Mouse (Mus musculus): ENCODE results near the gene Qprt. TPM values are rescaled to one million over a fixed set of nuclear protein-coding genes. Genes with fewer than 3 reads are reported as not detected.
"Not testable (repeated sequence)": the region's sequence is repeated elsewhere in the genome, so short reads cannot be mapped to it uniquely, and the experiment has no call there.

Gene Qprt
- polyA plus RNA-seq, 1 experiment from 2014 or later = 6.2 TPM

GRCm38 (mm10) chr7:127085751-127086150 lies 36.3 kb downstream of the Qprt start:
- not testable (repeated sequence) for H3K27ac ChIP-seq (ENCODE audit: low read depth, low read length); H3K4me2 ChIP-seq; H3K9me3 ChIP-seq (replicated peaks; ENCODE audit: control insufficient read depth, low read length); ATAC-seq (replicated peaks; ENCODE audit: insufficient number of reproducible peaks, low FRiP score, low TSS enrichment); H3K27me3 ChIP-seq (ENCODE audit: control insufficient read depth, insufficient read depth, low read length); H3K4me1 ChIP-seq (ENCODE audit: control insufficient read depth, insufficient read depth, low read length); H3K36me3 ChIP-seq (ENCODE audit: control insufficient read depth, insufficient read depth, low read length); H3K9ac ChIP-seq (ENCODE audit: low read depth, low read length); H3K4me3 ChIP-seq (ENCODE audit: low read depth, low read length)
- WGBS (ENCODE audit: insufficient replicate concordance) = 30% methylated on average over 6 of the region's 6 CpGs

- Histone ChIP-seq H3K4me3 (ENCODE audit: low read depth, low read length) (no peak overlapping the region), H3K4me1 (ENCODE audit: control insufficient read depth, insufficient read depth, low read length) (peaks cover 7% of the 10 kb centered on the region; the same call in 1 of the 2 replicates), H3K27me3 (ENCODE audit: control insufficient read depth, insufficient read depth, low read length) (no peaks in the 10 kb centered on the region), H3K27ac (ENCODE audit: low read depth, low read length) (no peak overlapping the region), H3K4me2 (no peak overlapping the region), H3K9ac (ENCODE audit: low read depth, low read length) (no peak overlapping the region), H3K9me3 (replicated peaks; ENCODE audit: control insufficient read depth, low read length) (no peaks in the 10 kb centered on the region), H3K36me3 (ENCODE audit: control insufficient read depth, insufficient read depth, low read length) (no peaks in the 10 kb centered on the region)
- WGBS (ENCODE audit: insufficient replicate concordance) = 80% methylated on average over 2 of the region's 2 CpGs
- no peak for ATAC-seq (replicated peaks; ENCODE audit: insufficient number of reproducible peaks, low FRiP score, low TSS enrichment)
These were observed 37.2 kb downstream of the Qprt start for GRCm38 (mm10) chr7:127084794-127085193.

GRCm38 (mm10) chr7:127083689-127084088 lies 38.3 kb downstream of the Qprt start:
- H3K4me3 ChIP-seq (ENCODE audit: low read depth, low read length) = no peak overlapping the region
- no peak overlapping the region for H3K9ac ChIP-seq (ENCODE audit: low read depth, low read length)
- no peaks in the 10 kb centered on the region for H3K9me3 ChIP-seq (replicated peaks; ENCODE audit: control insufficient read depth, low read length)
- WGBS (ENCODE audit: insufficient replicate concordance) = 78% methylated on average over 4 of the region's 4 CpGs
- H3K4me2 ChIP-seq = no peak overlapping the region
- ATAC-seq (replicated peaks; ENCODE audit: insufficient number of reproducible peaks, low FRiP score, low TSS enrichment) = no peak
- H3K4me1 ChIP-seq (ENCODE audit: control insufficient read depth, insufficient read depth, low read length) = no peaks in the 10 kb centered on the region; the same call in 1 of the 2 replicates
- H3K27me3 ChIP-seq (ENCODE audit: control insufficient read depth, insufficient read depth, low read length) = no peaks in the 10 kb centered on the region
- no peaks in the 10 kb centered on the region for H3K36me3 ChIP-seq (ENCODE audit: control insufficient read depth, insufficient read depth, low read length)
- no peak overlapping the region for H3K27ac ChIP-seq (ENCODE audit: low read depth, low read length)

- Histone ChIP-seq H3K27me3 (ENCODE audit: control insufficient read depth, insufficient read depth, low read length) (no peaks in the 10 kb centered on the region), H3K9me3 (replicated peaks; ENCODE audit: control insufficient read depth, low read length) (no peaks in the 10 kb centered on the region), H3K4me3 (ENCODE audit: low read depth, low read length) (no peak overlapping the region), H3K27ac (ENCODE audit: low read depth, low read length) (no peak overlapping the region), H3K9ac (ENCODE audit: low read depth, low read length) (no peak overlapping the region), H3K36me3 (ENCODE audit: control insufficient read depth, insufficient read depth, low read length) (no peaks in the 10 kb centered on the region), H3K4me2 (no peak overlapping the region), H3K4me1 (ENCODE audit: control insufficient read depth, insufficient read depth, low read length) (no peaks in the 10 kb centered on the region)
- no peak for ATAC-seq (replicated peaks; ENCODE audit: insufficient number of reproducible peaks, low FRiP score, low TSS enrichment)
- WGBS (ENCODE audit: insufficient replicate concordance) = 41% methylated on average over 2 of the region's 2 CpGs
These were observed 39.0 kb downstream of the Qprt start for GRCm38 (mm10) chr7:127082995-127083394.

- no peak overlapping the region for H3K4me2 ChIP-seq
- H3K9ac ChIP-seq (ENCODE audit: low read depth, low read length) = no peak overlapping the region
- no peaks in the 10 kb centered on the region for H3K4me1 ChIP-seq (ENCODE audit: control insufficient read depth, insufficient read depth, low read length)
- H3K27me3 ChIP-seq (ENCODE audit: control insufficient read depth, insufficient read depth, low read length) = no peaks in the 10 kb centered on the region
- no peak overlapping the region for H3K27ac ChIP-seq (ENCODE audit: low read depth, low read length)
- WGBS (ENCODE audit: insufficient replicate concordance) = 65% methylated on average over 8 of the region's 8 CpGs
- H3K4me3 ChIP-seq (ENCODE audit: low read depth, low read length) = no peak overlapping the region
- no peak for ATAC-seq (replicated peaks; ENCODE audit: insufficient number of reproducible peaks, low FRiP score, low TSS enrichment)
- no peaks in the 10 kb centered on the region for H3K9me3 ChIP-seq (replicated peaks; ENCODE audit: control insufficient read depth, low read length)
- H3K36me3 ChIP-seq (ENCODE audit: control insufficient read depth, insufficient read depth, low read length) = no peaks in the 10 kb centered on the region
These were observed 39.8 kb downstream of the Qprt start for GRCm38 (mm10) chr7:127082271-127082670.

- H3K27ac ChIP-seq (ENCODE audit: low read depth, low read length) = no peak overlapping the region
- no peak overlapping the region for H3K9ac ChIP-seq (ENCODE audit: low read depth, low read length)
- no peak overlapping the region for H3K4me3 ChIP-seq (ENCODE audit: low read depth, low read length)
- no peaks in the 10 kb centered on the region for H3K27me3 ChIP-seq (ENCODE audit: control insufficient read depth, insufficient read depth, low read length)
- H3K4me1 ChIP-seq (ENCODE audit: control insufficient read depth, insufficient read depth, low read length) = peaks cover 3% of the 10 kb centered on the region; the same call in 1 of the 2 replicates
- WGBS (ENCODE audit: insufficient replicate concordance) = 50% methylated on average over 3 of the region's 3 CpGs
- H3K9me3 ChIP-seq (replicated peaks; ENCODE audit: control insufficient read depth, low read length) = no peaks in the 10 kb centered on the region
- H3K4me2 ChIP-seq = no peak overlapping the region
- H3K36me3 ChIP-seq (ENCODE audit: control insufficient read depth, insufficient read depth, low read length) = no peaks in the 10 kb centered on the region
- no peak for ATAC-seq (replicated peaks; ENCODE audit: insufficient number of reproducible peaks, low FRiP score, low TSS enrichment)
These were observed 42.0 kb downstream of the Qprt start for GRCm38 (mm10) chr7:127080045-127080444.

- Histone ChIP-seq H3K4me2 (no peak overlapping the region), H3K27ac (ENCODE audit: low read depth, low read length) (no peak overlapping the region), H3K27me3 (ENCODE audit: control insufficient read depth, insufficient read depth, low read length) (no peaks in the 10 kb centered on the region), H3K4me3 (ENCODE audit: low read depth, low read length) (no peak overlapping the region), H3K36me3 (ENCODE audit: control insufficient read depth, insufficient read depth, low read length) (no peaks in the 10 kb centered on the region), H3K9me3 (replicated peaks; ENCODE audit: control insufficient read depth, low read length) (no peaks in the 10 kb centered on the region), H3K4me1 (ENCODE audit: control insufficient read depth, insufficient read depth, low read length) (peaks cover 3% of the 10 kb centered on the region; the same call in 1 of the 2 replicates), H3K9ac (ENCODE audit: low read depth, low read length) (no peak overlapping the region)
- WGBS (ENCODE audit: insufficient replicate concordance) = 77% methylated on average over 3 of the region's 3 CpGs
- no peak for ATAC-seq (replicated peaks; ENCODE audit: insufficient number of reproducible peaks, low FRiP score, low TSS enrichment)
These were observed 44.3 kb downstream of the Qprt start for GRCm38 (mm10) chr7:127077692-127078091.

GRCm38 (mm10) chr7:127076188-127076587 lies 45.8 kb downstream of the Qprt start:
- peaks cover 3% of the 10 kb centered on the region; the same call in 1 of the 2 replicates for H3K4me1 ChIP-seq (ENCODE audit: control insufficient read depth, insufficient read depth, low read length)
- WGBS (ENCODE audit: insufficient replicate concordance) = 78% methylated on average over 5 of the region's 5 CpGs
- ATAC-seq (replicated peaks; ENCODE audit: insufficient number of reproducible peaks, low FRiP score, low TSS enrichment) = no peak
- H3K36me3 ChIP-seq (ENCODE audit: control insufficient read depth, insufficient read depth, low read length) = no peaks in the 10 kb centered on the region
- H3K4me3 ChIP-seq (ENCODE audit: low read depth, low read length) = no peak overlapping the region
- no peaks in the 10 kb centered on the region for H3K27me3 ChIP-seq (ENCODE audit: control insufficient read depth, insufficient read depth, low read length)
- H3K9ac ChIP-seq (ENCODE audit: low read depth, low read length) = no peak overlapping the region
- H3K9me3 ChIP-seq (replicated peaks; ENCODE audit: control insufficient read depth, low read length) = no peaks in the 10 kb centered on the region
- no peak overlapping the region for H3K4me2 ChIP-seq
- H3K27ac ChIP-seq (ENCODE audit: low read depth, low read length) = no peak overlapping the region

GRCm38 (mm10) chr7:127073221-127073620 lies 48.8 kb downstream of the Qprt start:
- no peak overlapping the region for H3K4me3 ChIP-seq (ENCODE audit: low read depth, low read length)
- no peak for ATAC-seq (replicated peaks; ENCODE audit: insufficient number of reproducible peaks, low FRiP score, low TSS enrichment)
- peaks cover 3% of the 10 kb centered on the region; the same call in 1 of the 2 replicates for H3K4me1 ChIP-seq (ENCODE audit: control insufficient read depth, insufficient read depth, low read length)
- no peak overlapping the region for H3K9ac ChIP-seq (ENCODE audit: low read depth, low read length)
- no peak overlapping the region for H3K4me2 ChIP-seq
- H3K36me3 ChIP-seq (ENCODE audit: control insufficient read depth, insufficient read depth, low read length) = no peaks in the 10 kb centered on the region
- WGBS (ENCODE audit: insufficient replicate concordance) = 82% methylated on average over 4 of the region's 4 CpGs
- no peaks in the 10 kb centered on the region for H3K9me3 ChIP-seq (replicated peaks; ENCODE audit: control insufficient read depth, low read length)
- no peaks in the 10 kb centered on the region for H3K27me3 ChIP-seq (ENCODE audit: control insufficient read depth, insufficient read depth, low read length)
- H3K27ac ChIP-seq (ENCODE audit: low read depth, low read length) = no peak overlapping the region
